Mouse (Mus musculus) heart, postnatal 4 days (tissue): ENCODE measurements around the gene Dpysl5. TPM values are rescaled to one million over a fixed set of nuclear protein-coding genes. Genes with fewer than 3 reads are reported as not detected.
"Not testable (repeated sequence)": the region's sequence is repeated elsewhere in the genome, so short reads cannot be mapped to it uniquely, and the experiment has no call there.

Source experiments
- DNase-seq: peaks from one replicate; pipeline ENCODE4 v3.0.0; 2021
- total RNA-seq, 2 experiments: library from RNA; stranded (reverse); gene quantifications; 2 replicates each; pipeline ENCODE4 v1.2.3; 2021

Dpysl5 gene
- total RNA-seq, result 1 to 10 TPM; 1.6 to 2.0 TPM

- DNase-seq, result peak; percentile 53
Observed at GRCm38 (mm10) chr5:30711147-30712001, at the start of gene Dpysl5. Gene Dpysl5, plus strand, starts transcription at chr5:30711564.

GRCm38 (mm10) chr5:30665360-30665759 lies 46.0 kb upstream of the Dpysl5 start:
- DNase-seq, result no peak

- DNase-seq, result no peak
Observed at GRCm38 (mm10) chr5:30665968-30666367, 45.4 kb upstream of the Dpysl5 start.

DNA sequence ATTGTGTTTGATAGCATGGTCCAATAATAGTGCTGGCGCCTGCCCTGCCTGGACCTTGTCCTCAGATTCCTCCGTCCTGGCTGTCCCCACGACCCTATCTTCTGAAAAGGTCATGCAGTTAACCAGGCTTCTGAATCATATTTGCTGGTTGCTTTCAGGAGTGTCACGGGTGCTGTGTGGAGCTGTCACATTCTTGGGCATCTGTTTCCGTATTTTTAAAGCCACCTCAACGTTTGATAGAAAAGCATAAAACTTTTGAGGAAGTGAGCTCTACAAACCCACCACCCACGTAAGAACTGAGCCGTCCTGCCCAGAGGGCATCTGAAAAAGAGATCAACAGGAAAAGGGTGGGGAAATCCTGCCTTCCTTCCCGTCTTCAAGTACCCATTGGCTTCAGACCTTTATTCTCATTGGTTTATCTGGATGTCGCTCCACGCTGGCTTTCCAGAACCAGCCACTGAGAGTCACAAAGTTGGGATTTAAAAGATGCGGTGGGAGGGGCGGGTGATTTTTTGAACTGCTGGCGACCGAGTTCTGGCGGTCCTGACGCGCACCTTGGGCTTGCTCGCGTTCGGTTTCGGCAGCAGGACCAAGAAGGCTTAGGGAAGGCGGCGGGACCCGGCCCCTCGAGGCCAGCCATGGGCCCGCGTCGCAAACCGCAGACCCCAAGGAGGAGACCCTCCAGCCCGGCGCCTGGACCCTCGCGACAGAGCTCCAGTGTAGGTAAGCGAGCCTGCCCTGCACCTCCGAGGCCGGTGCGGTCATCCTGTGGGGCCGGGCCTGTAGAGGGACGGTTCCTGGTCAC lies 44.8 kb upstream of the Dpysl5 start, which contains the start of gene Cenpa:
Gene Cenpa, plus strand, starts transcription at position 387 of the 805 bp plus-strand sequence.
- peak; percentile 88 for DNase-seq

DNA sequence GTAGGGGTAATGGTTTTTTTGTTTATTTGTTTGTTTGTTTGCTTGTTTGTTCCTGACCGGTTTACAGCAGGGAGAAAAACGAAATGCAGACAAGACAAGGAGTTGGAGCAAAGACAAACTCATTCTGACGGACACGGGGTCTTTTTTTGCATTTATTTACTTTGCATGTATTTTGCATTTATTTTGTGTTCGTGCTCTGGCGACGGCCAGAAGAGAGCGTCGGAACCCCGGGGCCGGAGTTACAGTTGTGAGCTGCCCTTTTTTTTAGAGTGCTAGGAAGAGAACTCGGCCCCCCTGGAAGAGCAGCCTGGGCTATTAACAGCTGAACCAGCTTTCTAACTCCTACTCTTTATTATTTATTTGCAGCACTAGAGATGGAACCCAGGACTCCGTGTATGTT lies 44.1 kb upstream of the Dpysl5 start:
- no peak for DNase-seq

GRCm38 (mm10) chr5:30667686-30668085 lies 43.7 kb upstream of the Dpysl5 start:
- DNase-seq, result no peak

DNA sequence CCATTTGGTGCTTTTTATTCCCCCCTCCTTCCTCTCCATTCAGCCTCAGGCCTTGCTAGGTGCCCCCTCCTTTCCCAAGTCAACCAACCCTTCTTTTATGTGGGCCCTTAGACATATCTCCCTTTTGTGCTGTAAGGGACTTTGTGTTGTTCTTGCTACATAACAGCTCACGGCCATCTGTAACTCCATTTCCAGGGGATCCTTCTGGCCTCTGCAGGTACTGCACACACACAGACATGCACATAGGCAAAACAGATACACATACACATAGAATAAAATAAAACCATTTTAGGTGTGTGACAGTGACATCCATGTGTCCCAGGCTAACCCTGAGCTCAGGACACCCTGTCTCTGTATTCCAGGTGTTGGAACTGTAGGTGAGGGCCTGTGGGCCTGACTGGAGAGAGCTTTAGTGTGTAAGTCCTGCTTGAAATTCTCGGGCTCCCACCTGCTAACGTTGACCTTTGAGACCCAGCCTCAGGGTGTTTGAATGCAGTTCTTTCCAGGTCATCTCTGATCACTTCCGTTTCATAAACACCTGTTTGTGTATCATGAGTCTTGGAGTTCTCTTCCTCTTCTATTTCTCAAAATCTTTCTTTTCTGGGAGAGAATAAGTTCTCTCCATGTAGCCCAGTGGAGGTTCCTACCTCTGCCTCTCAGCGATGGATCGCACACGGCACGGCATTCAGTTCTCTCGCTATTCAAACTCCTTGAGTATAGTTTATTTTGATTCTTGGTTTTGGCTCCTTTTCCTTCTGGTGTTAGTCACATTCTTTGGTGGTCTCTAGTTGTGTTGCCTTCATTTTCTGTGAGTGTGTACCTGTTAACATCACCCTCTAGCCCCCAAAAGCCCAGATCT lies 42.5 kb upstream of the Dpysl5 start:
- no peak for DNase-seq

- DNase-seq, result no peak
Observed at GRCm38 (mm10) chr5:30669496-30669830, 41.9 kb upstream of the Dpysl5 start.

- no peak for DNase-seq
Observed at GRCm38 (mm10) chr5:30670091-30670490, 41.3 kb upstream of the Dpysl5 start.

GRCm38 (mm10) chr5:30674001-30674400 lies 37.4 kb upstream of the Dpysl5 start:
- no peak for DNase-seq

GRCm38 (mm10) chr5:30676800-30677199 lies 34.6 kb upstream of the Dpysl5 start:
- no peak for DNase-seq

DNA sequence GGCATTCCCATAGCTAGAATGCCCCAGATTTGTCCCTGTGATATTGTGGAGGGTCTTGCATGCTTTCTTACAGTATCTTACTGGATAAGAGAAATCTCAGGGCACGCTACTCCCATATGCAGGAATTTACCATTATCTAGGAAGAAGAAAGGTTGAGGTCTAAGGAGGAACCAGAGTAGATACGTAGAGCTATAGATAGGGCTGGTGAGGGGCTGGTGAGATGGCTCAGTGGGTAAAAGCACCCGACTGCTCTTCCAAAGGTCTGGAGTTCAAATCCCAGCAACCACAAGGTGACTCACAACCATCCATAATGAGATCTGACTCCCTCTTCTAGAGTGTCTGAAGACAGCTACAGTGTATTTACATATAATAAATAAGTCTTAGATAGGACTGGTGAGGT lies 33.3 kb upstream of the Dpysl5 start:
- DNase-seq, result not testable (repeated sequence)

GRCm38 (mm10) chr5:30678722-30679296 lies 32.6 kb upstream of the Dpysl5 start:
- no peak for DNase-seq

DNA sequence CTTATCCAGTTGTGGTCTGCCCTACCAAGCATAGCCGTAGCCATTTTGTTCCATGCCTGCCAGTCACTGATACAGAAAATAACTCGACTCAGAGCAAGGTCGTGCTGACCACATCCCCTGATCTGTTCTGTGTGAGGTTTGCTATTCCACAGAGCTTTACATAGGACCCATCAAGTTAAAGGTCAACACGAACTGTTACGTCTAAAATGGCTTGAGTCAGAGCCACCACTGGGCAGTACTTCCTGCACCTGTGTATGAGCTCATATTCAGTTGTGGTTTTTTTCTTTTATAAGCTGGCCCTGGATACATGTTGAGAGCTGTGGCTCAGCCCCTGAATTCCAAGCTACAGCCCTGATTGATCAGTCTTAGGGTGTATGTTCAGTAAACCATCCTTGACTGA lies 31.8 kb upstream of the Dpysl5 start:
- no peak for DNase-seq

DNA sequence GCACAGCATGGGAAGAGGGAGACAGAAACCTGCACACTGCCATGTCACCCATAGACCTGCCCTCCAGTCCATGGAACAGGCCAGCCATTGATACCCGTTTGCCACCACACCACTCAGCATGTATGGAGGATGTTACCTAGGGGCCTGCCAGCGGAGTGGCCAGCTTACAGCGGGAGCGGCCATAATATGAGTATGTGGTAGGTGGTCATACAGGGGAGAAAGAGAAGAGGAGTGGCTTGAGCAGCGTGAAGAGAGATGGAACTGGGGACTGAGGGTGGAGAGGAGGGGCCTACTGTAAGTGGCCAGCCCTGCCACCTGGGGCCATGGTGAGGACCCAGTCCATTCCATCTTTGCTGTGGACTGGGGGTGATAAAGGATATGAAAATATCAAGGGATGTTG lies 29.4 kb upstream of the Dpysl5 start:
- no peak for DNase-seq

DNA sequence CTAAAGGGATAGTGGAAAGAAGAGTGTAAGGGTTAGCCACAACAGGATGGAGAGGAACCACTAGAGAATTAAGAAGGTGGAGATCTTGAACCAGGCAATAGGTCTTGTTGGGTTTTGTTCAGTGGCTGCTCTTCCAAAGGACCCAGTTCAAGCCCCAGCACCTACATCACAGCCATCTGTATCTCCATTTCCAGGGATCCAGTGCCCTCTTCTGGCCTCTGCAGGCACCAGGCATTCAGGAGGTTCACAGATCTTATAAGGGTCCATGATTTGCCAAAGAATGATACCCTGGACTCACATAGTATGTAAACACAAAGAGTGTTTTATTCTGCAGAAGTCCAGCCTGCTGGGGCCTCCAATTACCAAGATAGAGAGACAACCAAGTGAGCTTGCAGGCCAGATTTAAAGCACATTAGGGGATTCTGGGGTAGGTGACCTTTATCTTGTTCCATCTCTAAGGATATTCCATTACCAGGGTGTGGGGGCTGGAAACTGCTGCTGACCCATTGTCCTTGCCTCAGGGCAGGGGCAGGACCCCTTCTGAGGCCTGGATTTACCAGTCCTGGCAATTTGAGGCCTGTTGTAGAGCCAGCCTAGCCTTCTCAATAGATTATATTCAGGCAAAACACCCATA lies 28.3 kb upstream of the Dpysl5 start:
- DNase-seq, result no peak

DNA sequence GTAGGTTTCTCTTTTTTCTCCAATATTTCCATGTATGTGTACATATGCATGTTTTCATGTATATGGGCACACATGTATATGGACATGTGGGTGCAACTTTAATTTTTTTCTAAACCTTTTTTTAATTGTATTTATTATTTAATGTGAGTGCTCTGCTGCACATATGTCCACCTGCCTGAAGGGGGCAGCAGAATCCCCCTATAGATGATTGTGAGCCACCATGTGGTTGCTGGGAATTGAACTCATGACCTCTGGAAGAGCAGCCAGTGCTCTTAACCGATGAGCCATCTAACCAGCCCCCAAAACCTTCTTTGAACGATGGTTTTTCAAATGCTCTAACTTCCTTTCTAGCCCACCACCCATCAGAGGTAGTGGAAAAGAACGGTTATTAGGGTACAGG lies 27.4 kb upstream of the Dpysl5 start:
- DNase-seq, result no peak

DNA sequence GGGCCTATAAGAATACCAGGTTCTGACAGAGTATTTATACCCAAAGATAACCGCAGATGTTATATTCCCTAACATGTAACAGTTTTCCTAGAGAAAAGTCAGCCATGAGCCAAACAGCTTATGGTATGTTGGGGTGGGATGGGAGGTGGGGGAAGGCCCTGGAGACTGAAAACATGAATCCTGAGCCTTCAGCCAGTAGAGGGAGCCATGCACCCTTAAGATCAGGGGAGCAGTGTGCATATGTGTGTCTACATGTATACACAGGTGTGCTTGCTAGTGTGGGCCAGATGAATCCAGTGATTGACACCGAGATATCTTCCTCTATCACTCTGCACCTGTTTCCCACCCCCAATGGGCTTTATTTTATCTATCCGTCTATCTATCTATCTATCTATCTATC lies 24.6 kb upstream of the Dpysl5 start:
- DNase-seq, result no peak

- no peak for DNase-seq
Observed at GRCm38 (mm10) chr5:30700361-30701000, 10.9 kb upstream of the Dpysl5 start.

DNA sequence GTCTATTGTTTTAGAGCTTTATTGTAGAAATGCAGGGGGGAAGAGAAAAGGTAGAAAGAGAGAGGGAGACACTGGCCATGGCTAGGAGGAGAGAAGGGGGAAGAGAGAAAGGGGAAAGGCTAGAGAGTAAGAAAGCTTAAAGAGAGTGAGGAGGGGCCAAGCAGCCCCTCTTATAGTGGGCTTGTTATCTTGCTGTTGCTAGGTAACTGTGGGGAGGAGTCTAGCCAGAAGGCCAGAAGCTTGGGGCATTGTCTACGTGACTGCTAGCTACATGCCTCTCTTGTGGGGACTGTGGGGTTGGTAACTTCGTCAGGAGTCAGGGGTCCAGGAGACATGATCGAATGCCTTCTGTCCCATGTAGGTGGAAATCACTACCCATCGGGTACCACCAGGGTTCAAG lies 10.0 kb upstream of the Dpysl5 start:
- DNase-seq, result not testable (repeated sequence)

DNA sequence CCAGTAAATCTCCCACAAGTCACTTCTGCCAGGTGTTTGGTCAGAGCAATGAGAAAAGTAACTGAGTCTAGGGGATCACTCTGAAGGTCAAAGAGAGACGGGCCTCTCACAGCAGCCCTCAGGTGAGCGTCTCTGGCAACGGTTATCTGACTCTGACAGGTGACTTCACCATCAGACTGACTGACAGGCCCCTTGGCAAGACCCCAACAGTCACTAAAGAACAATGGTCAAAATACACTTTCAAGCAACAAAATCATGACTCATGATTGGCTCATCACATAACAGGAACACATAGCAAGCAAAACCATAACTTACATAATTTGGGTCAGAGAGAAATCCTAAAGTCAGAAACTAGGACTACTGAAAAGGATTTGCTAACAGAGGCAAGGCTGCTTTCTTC lies 9.5 kb upstream of the Dpysl5 start:
- no peak for DNase-seq
